Mouse (Mus musculus) liver, embryonic 16.5 days (tissue): Measurements from ENCODE around the gene Mafg. TPM values are rescaled to one million over a fixed set of nuclear protein-coding genes. Genes with fewer than 3 reads are reported as not detected.

Experiments used
- ATAC-seq: fragments of 200-750 bp; cut with Nextera tagmentation; 2 replicates; pipeline ENCODE4 v1.8.0; 2017; ENCODE audit warnings: low read depth, mild to moderate bottlenecking, moderate number of reproducible peaks, moderate library complexity
- H3K27ac ChIP-seq: fragments of 300-500 bp; sonication (generic); 2 replicates; pipeline ENCODE4 v1.5.1; 2014; ENCODE audit warnings: mild to moderate bottlenecking, low read length
- H3K27me3 ChIP-seq: fragments of 300-500 bp; sonication (generic); 2 replicates; pipeline ENCODE4 v1.6.1; 2014; ENCODE audit warnings: low read depth, low read length, mixed read lengths; ENCODE audit not compliant: control insufficient read depth, insufficient read depth
- H3K36me3 ChIP-seq: fragments of 300-500 bp; sonication (generic); 2 replicates; pipeline ENCODE4 v1.6.1; 2014; ENCODE audit warnings: mild to moderate bottlenecking; ENCODE audit not compliant: control insufficient read depth, insufficient read depth
- H3K4me1 ChIP-seq: fragments of 300-500 bp; sonication (generic); 2 replicates; pipeline ENCODE4 v1.6.1; 2014; ENCODE audit warnings: low read depth, low read length, mixed read lengths; ENCODE audit not compliant: control insufficient read depth
- H3K4me2 ChIP-seq: fragments of 300-500 bp; sonication (generic); 2 replicates; pipeline ENCODE4 v1.6.1; 2014; ENCODE audit warnings: low read depth, low read length, mixed read lengths
- H3K4me3 ChIP-seq: fragments of 300-500 bp; sonication (generic); 2 replicates; pipeline ENCODE4 v1.5.1; 2014; ENCODE audit warnings: low read depth, mild to moderate bottlenecking, low read length
- H3K9ac ChIP-seq: fragments of 300-500 bp; sonication (generic); 2 replicates; pipeline ENCODE4 v1.6.1; 2014; ENCODE audit warnings: low read depth, low read length
- H3K9me3 ChIP-seq: fragments of 300-500 bp; sonication (generic); replicated peaks from 2 replicates; pipeline ENCODE4 v1.6.1; 2016; ENCODE audit warnings: low read length; ENCODE audit not compliant: control insufficient read depth
- WGBS: fragments of 180-500 bp; shearing (Covaris S2); extraction: QIAGEN DNeasy Blood & Tissue Kit; methylation state at CpG from one replicate; pipeline ENCODE4 v1.1.7; 2014; ENCODE audit not compliant: insufficient replicate concordance; 5-methylcytosine and 5-hydroxymethylcytosine counted together
- polyA plus RNA-seq: library from polyadenylated mRNA; unstranded; fragments of >200 nt; fragmentation: Nextera tagmentation; extraction: Ambion mirVana; gene quantifications from 2 replicates; pipeline ENCODE4 v1.2.1, GENCODE M21; 2015

The Mafg gene
- polyA plus RNA-seq, 1 experiment from 2014 or later = 30.9 TPM

DNA sequence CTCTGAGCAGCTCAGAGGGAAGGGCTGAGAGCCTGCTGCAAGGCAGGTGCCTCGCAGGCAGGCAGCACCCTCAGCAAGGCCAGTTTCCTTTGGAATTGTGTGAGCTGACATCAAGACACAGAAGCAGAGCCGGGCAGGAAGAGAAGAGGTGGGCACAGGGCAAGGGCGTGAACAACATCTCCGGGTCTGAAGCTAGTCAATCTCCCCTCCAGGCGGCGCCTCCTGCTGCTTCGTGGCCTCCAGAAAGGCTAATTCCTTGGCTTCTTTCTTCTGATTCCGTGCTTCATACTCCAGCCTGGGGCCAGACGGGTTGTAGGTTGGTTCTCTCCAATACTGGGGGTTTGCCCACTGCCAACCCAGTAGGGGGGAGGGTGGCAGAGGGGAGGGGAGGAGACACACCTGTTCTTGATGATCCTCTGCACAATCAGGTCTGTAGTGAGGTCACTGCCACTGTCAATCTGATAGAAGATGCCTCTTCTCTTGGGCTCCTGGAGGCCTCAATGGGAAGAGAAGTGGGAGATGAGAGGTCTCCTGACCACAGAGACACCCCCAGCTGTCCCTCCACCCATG lies 22.8 kb downstream of the Mafg start:
- Histone ChIP-seq H3K27me3 (peaks cover 5% of the 10 kb centered on the region), H3K9ac (no peak overlapping the region), H3K4me3 (no peak overlapping the region), H3K4me2 (no peak overlapping the region), H3K4me1 (peaks cover 12% of the 10 kb centered on the region), H3K9me3 (no peaks in the 10 kb centered on the region), H3K36me3 (peaks cover 19% of the 10 kb centered on the region), H3K27ac (no peak overlapping the region)
- no peak for ATAC-seq
- 75% methylated on average over 9 of the region's 9 CpGs for WGBS

DNA sequence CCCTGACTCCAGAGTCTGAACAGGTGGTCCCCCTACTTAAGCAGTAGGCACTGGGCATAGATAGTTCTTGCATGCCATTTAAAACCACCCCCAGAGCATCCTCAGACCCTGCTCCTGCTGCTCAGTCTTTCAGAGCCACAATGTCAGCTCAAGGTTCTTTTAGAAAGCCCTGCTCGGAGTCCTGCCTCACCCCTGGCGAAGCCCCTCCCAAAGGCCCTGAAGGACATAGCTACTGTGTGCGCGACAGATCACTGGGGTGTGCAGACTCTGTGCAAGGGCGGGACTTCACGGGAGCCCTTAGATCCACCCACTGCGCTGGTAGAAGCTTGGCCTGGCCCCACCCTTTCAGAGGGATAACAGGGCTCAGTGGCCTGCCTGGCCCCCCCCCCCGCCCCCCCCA lies 24.1 kb downstream of the Mafg start:
- no peaks in the 10 kb centered on the region for H3K9me3 ChIP-seq
- 26% methylated on average over 8 of the region's 8 CpGs for WGBS
- peaks cover 11% of the 10 kb centered on the region for H3K4me1 ChIP-seq
- no peak overlapping the region for H3K9ac ChIP-seq
- no peak overlapping the region for H3K27ac ChIP-seq
- ATAC-seq = peak; percentile 61
- H3K27me3 ChIP-seq = peaks cover 5% of the 10 kb centered on the region
- H3K36me3 ChIP-seq = peaks cover 19% of the 10 kb centered on the region
- H3K4me2 ChIP-seq = peak overlapping the region; percentile 59; the same call in 1 of the 2 replicates
- no peak overlapping the region for H3K4me3 ChIP-seq

DNA sequence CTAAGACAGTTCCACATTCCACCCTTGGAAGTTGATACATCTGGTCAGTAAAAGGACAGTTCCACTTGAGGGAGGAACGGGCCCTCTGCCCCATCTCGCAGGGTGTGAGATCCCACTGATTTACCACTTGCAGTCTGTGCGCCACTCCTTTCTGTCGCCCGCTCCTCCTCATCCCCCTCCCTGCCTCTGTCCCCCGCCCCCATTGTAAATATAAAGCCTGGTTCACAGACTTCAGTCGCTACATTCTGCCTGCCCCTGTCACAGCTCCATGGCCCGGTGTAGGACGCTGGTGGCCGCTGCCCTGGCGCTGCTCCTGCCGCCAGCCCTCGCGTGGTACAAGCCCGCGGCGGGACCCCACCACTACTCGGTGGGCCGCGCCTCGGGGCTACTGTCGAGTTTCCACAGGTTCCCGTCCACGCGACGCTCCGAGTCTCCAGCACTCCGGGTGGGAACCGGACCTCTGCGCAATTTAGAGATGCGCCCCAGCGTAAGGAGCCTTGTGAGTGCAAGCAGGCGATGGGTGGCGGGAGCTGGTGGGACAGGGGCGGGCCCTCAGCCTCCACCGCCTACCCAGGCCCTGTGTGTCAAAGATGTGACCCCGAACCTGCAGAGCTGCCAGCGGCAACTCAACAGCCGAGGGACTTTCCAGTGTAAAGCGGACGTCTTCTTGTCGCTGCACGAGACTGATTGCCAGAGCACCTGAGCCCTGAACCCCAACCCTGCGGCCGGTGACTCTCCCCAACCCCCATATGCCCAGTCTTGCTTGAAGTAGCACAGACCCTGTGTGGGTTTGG lies 25.0 kb downstream of the Mafg start, which contains the start of gene Npb:
Npb (plus strand) TSS at position 237 of the 794 bp plus-strand sequence.
- Histone ChIP-seq H3K4me3 (peak within 1 kb of the TSS; percentile 45), H3K9ac (peak within 1 kb of the TSS; percentile 37; the same call in 1 of the 2 replicates), H3K36me3 (peaks cover 18% of the 10 kb centered on the region), H3K27me3 (peaks cover 5% of the 10 kb centered on the region), H3K4me1 (peaks cover 18% of the 10 kb centered on the region), H3K4me2 (peak within 1 kb of the TSS; percentile 59), H3K27ac (peak within 1 kb of the TSS; percentile 58), H3K9me3 (no peaks in the 10 kb centered on the region)
- peak; percentile 23 for ATAC-seq
- WGBS = 16% methylated on average over 45 of the region's 45 CpGs

DNA sequence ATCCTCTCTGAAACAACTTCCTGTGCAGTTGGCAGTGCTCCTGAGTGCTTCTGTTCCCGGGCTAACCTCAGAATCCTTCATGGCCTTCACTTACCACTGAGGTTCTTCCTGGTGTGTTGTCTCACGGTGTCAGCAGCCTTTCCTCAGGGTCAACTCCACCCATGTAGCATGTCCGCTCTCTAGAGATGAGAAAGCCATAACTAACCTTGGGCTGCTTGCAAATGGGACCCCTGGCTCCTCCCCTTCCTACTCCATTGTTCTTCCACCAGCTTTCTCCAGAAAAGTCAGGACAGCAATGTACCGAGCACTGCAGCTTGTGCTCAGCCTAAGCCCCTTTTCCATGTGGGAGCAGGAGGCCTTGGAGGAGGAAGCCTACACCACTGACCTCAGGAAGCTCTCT lies 26.6 kb downstream of the Mafg start:
- ATAC-seq = no peak

DNA sequence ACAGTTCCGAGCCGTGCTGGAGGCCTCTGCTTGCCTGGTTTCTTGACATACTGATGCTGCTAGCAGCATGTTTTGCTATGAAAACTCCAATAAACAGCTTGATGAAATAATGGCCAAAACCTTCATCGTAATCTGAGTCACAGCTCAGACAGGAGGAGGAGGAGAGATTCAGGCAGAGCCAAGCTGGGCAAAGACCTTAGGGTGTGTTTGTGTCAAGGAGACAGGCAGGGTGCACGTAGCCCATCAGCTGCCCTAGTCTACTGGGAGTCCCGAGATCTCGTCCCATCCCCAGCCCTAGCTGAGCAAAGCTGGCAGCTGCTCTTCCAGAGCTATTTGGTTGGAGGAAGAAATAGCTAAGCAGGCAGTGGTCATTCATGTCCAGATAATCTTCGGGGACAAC lies 27.7 kb downstream of the Mafg start:
- Histone ChIP-seq H3K9ac (no peak overlapping the region), H3K4me3 (no peak overlapping the region), H3K9me3 (no peaks in the 10 kb centered on the region), H3K4me1 (peaks cover 29% of the 10 kb centered on the region), H3K36me3 (no peaks in the 10 kb centered on the region; the same call in 1 of the 2 replicates), H3K27ac (no peak overlapping the region), H3K27me3 (peaks cover 5% of the 10 kb centered on the region), H3K4me2 (no peak overlapping the region)
- 80% methylated on average over 7 of the region's 7 CpGs for WGBS
- no peak for ATAC-seq

More for the DNA sequence above, 26.6 kb downstream of the Mafg start:
- Histone ChIP-seq H3K4me1 (peaks cover 29% of the 10 kb centered on the region), H3K27me3 (peaks cover 5% of the 10 kb centered on the region), H3K36me3 (peaks cover 5% of the 10 kb centered on the region), H3K9me3 (no peaks in the 10 kb centered on the region), H3K4me3 (no peak overlapping the region), H3K27ac (0 out of 2 replicates have a peak overlapping the region, but pooled peaks have one; percentile 12), H3K4me2 (no peak overlapping the region), H3K9ac (no peak overlapping the region)
- 72% methylated on average over 4 of the region's 4 CpGs for WGBS

DNA sequence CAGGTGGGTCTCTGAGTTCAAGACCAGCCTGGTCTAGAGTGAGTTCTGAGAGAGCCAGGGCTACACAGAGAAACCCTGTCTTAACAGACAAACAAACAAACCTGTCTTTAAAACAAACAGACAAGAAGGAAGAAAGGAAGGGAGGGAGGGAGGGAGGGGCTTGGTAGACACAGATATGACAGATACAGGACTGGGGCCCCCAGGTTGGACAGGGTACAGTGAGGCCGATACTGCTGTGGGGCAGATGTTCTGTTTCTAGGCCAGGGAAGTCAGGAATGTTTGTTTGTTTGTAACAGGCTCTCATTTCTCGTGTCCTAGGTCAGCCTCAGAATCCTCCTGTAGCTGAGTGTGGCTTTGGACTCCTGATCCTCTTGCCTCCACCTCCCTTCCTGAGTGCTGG lies 29.9 kb downstream of the Mafg start:
- Histone ChIP-seq H3K9me3 (no peaks in the 10 kb centered on the region), H3K36me3 (no peaks in the 10 kb centered on the region; the same call in 1 of the 2 replicates), H3K4me3 (no peak overlapping the region), H3K27ac (0 out of 2 replicates have a peak overlapping the region, but pooled peaks have one; percentile 52), H3K27me3 (peaks cover 4% of the 10 kb centered on the region), H3K4me1 (peaks cover 31% of the 10 kb centered on the region), H3K4me2 (peak overlapping the region; percentile 33; the same call in 1 of the 2 replicates), H3K9ac (peak overlapping the region; percentile 47)
- peak; percentile 71 for ATAC-seq
- WGBS = 36% methylated on average over 2 of the region's 2 CpGs

DNA sequence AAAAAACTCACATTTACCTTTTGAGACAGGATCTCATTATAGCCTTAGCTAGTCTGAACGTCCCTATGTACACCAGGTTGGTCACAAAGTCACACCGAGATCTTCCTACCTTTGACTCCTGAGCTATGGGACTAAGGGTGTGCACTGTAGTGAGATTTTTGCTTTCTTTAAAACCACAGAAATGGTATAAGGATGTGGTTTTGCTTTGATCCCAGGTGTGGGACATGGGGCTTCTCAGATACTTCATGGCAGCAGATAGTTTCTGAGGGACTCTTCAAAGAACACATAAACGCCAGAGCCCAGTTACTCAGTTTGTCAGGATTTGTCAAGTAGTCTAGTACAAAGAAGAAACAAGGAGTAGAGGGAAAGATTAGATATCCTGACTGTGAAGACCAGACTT lies 32.7 kb downstream of the Mafg start:
- Histone ChIP-seq H3K9me3 (no peaks in the 10 kb centered on the region), H3K4me3 (no peak overlapping the region), H3K36me3 (peaks cover 11% of the 10 kb centered on the region), H3K27me3 (no peaks in the 10 kb centered on the region), H3K9ac (no peak overlapping the region), H3K4me2 (no peak overlapping the region), H3K27ac (no peak overlapping the region), H3K4me1 (peaks cover 45% of the 10 kb centered on the region)
- no peak for ATAC-seq
- WGBS = 78% methylated on average over 3 of the region's 3 CpGs

DNA sequence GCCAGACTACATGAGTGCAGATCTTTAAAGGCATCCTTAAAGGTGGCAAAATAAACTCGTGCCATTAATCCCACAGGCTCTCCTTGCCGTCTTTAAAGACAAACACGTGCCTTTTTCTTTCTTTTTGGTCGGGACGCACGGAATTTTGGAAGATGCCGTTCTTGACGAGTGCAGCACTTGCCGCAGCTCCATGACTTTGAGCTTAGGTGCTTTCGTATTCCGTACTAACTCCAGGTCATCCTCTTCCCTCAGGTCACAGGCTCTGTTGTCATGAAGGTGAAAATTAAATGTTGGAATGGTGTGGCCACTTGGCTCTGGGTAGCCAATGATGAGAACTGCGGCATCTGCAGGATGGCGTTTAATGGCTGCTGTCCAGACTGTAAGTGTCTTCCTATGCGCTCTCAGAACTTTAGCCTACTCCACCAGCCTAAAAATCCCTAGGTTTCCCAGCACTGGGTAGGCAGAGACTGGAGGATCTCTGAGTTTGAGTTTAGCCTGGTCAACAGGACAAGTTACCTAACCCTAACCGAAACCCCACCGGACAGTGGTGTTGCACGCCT lies 34.3 kb downstream of the Mafg start:
- H3K4me2 ChIP-seq = peak overlapping the region; percentile 96
- H3K9ac ChIP-seq = peak overlapping the region; percentile 80
- 46% methylated on average over 17 of the region's 17 CpGs for WGBS
- no peaks in the 10 kb centered on the region for H3K9me3 ChIP-seq
- ATAC-seq = no peak
- H3K27ac ChIP-seq = peak overlapping the region; percentile 95
- H3K4me3 ChIP-seq = peak overlapping the region; percentile 92
- no peaks in the 10 kb centered on the region for H3K27me3 ChIP-seq
- H3K36me3 ChIP-seq = peaks cover 25% of the 10 kb centered on the region
- peaks cover 44% of the 10 kb centered on the region for H3K4me1 ChIP-seq
